Mouse (Mus musculus) brain, adult 2 months (tissue): ENCODE measurements around the gene Gm35549.

Experiments
- DNase-seq: peaks from one replicate; pipeline ENCODE4 v3.0.0; 2011; ENCODE audit warnings: low read depth, low spot score

Gene Gm35549

GRCm38 (mm10) chr9:122826743-122827142 is 17.1 kb downstream of the Gm35549 start:
- no peak for DNase-seq

DNA sequence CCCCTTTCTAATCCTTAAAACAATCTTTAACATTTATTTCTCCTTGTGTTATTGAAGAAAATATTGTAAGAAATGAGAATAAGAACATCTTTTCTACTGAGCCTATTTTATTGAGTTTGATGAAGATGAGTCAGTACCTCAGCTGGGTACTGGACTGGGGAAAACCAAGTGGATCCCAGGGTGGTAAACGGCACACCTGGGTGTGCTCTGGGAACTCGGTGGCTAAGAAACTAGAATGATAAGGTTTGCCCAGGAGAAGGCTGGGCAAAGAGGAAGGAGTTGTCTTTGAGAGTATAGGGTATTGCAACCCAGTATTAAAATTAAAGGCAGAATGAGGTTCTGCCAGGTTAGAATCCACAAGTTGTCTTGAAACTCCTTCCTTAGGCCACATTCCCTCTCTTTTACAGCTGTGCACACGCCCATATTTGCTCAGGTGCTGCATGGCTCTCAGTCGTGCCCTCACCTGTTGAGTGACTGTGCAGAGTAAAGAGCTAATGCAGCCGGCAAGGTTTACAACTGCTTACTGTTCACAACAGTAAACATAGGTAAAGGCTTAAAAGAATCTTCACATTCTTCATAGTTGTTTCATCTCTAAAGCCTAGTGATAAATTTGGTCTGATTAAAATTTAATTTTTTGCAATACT is 20.3 kb downstream of the Gm35549 start:
- DNase-seq: no peak

DNA sequence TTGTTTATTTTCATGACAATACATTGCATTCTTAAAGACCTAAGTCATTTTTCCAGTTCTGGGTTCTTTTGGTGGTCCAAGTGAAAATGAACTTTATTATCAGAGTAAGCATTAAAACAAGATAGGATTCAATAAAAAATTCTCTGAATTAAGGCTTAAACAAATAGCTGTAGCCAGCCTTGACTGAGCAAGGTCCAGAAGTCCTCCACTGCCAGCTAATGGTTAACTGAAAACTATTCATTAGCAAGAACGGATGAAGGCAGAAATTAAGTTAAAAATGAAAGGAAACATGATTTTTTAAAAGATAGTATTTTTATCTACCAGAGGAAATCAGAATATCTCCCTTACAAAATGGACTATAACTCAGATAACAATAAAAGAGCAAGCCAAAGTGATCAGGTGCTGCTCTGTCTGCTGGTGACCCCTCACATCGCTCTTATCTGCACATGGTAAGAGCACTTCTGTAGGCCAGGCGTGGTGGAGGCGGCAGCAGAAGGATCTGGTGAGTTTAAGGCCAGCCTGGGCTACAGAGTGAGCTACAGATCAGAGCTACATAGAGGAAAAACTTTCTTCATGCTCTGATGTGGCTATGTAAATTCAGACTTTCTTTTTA is 28.5 kb downstream of the Gm35549 start:
- DNase-seq: no peak

- DNase-seq: no peak
Observed at GRCm38 (mm10) chr9:122814775-122815174, 29.1 kb downstream of the Gm35549 start.

GRCm38 (mm10) chr9:122812386-122812785 is 31.4 kb downstream of the Gm35549 start:
- DNase-seq: peak; percentile 56

- no peak for DNase-seq
Observed at GRCm38 (mm10) chr9:122810212-122810611, 33.6 kb downstream of the Gm35549 start.

DNA sequence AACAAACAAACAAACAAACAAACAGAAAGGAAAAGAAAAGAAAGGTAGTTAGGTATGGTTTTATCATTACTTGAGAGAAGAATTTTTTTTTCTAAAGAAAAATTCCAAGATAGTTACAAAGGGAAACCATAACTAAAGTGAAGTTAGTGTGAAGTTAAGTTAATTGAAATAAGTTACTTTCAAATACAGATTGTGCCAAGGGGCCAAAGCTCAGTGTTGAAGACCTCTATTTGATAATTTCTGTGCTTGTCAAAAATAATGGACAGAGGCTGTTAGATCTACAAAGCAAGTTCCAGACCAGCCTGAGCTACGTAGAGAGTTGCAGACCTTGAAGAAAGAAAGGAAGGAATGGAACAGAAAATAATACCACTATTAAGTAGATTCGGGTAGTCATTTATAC is 36.6 kb downstream of the Gm35549 start:
- no peak for DNase-seq

DNA sequence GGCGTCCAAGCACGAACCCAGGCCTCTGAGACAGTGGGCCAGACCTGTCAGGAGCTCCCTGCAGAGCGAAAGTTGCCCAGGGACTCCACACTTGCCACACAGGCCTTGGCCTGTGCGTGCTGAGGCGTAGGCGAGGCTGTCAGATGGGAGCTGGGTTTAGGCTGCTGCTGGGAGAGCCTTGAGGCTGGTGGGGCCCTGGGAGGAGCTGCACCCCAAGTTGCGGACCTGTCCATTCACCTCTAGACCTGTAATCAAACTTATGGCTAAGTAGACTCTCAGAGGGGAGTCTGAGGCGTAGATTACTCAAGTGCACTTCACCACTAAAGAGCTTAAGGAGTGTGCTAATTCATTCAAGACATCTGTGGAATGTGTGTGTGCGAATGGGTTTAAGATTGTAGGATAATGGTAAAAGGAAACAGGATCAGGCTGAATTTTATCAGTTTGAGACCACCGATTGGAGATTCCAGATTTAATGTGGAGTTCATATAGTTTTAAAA is 37.9 kb downstream of the Gm35549 start:
- no peak for DNase-seq

DNA sequence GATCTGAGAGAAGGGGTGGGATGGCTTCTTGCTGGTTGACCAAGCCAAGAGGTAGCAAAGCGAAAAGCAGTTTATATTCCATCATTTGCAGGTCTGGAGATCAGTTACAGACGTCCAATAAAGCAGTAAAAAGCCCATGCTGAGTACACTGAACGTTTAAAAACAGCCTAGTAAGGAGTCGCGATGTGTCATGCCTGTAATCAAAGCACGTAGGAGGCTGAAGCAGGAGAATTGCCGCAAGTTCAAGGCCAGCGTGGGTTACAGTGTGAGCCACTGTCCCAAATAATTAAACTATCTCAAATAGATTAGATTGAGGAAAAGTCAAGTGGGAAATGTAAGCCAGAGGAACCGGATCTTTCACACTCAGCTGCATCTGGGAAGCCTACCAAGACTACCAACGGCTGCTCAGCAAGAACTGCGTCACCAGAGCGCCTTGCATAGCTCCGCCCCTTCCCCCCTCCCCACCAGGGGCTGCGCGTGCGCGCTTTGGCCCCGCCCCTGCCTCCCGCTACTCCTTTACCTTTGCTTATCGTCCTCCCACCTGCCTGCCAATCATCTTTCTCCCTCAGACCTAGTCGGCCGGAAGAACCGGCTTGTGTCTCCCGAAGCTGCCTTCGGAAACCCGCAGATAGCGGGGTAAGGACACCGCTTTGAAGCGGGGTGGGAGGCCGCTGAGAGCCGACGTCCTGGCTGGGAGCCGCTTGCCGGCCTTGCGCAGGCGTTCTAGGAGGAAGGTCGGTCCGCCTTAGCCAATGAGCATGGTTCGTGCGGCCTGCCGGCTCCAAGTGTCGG is 38.6 kb downstream of the Gm35549 start, which contains the start of gene Tcaim:
Gene Tcaim, plus strand, starts transcription at position 487 of the 792 bp plus-strand sequence.
- peak; percentile 98 for DNase-seq

DNA sequence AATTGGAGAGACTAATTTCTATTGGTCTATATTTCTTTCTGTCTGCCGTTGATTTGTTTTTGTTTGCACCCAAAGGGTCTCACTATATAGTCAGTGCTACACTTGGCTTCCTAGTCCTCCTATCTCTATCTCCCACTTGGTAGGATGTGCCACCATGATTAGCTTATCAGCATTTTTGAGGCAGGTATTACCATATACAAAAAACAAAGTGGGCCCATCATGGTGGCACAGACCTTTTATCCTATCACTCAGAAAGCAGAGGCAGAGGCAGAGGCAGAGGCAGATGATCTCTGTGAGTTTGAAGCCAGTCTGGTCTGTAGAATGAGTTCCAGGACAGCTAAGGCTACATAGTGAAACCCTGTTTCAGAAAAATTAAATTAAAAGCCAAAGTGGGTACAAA is 57.3 kb downstream of the Gm35549 start:
- no peak for DNase-seq

GRCm38 (mm10) chr9:122785231-122785630 is 58.6 kb downstream of the Gm35549 start:
- no peak for DNase-seq
